Mouse (Mus musculus) hindbrain, embryonic 11.5 days (tissue): ENCODE measurements around the gene Cgref1. TPM values are rescaled to one million over a fixed set of nuclear protein-coding genes. Genes with fewer than 3 reads are reported as not detected.

Experiments
- ATAC-seq: fragments of 200-750 bp; cut with Nextera tagmentation; 2 replicates; pipeline ENCODE4 v1.8.0; 2017; ENCODE audit warnings: mild to moderate bottlenecking, moderate TSS enrichment, moderate library complexity; ENCODE audit not compliant: low FRiP score
- DNase-seq: peaks from one replicate; pipeline ENCODE4 v3.0.0-alpha.2; 2015; ENCODE audit warnings: low spot score
- H3K27ac ChIP-seq: fragments of 300-500 bp; sonication (generic); 2 replicates; pipeline ENCODE4 v1.5.1; 2014; ENCODE audit warnings: mild to moderate bottlenecking, low read depth, low read length
- H3K27me3 ChIP-seq: fragments of 300-500 bp; sonication (generic); 2 replicates; pipeline ENCODE4 v1.6.1; 2014; ENCODE audit warnings: mild to moderate bottlenecking, low read length, moderate library complexity, mixed read lengths; ENCODE audit not compliant: control insufficient read depth, insufficient read depth
- H3K36me3 ChIP-seq: fragments of 300-500 bp; sonication (generic); 2 replicates; pipeline ENCODE4 v1.6.1; 2014; ENCODE audit warnings: mild to moderate bottlenecking, low read length, moderate library complexity, mixed read lengths; ENCODE audit not compliant: control insufficient read depth, insufficient read depth
- H3K4me1 ChIP-seq: fragments of 300-500 bp; sonication (generic); replicated peaks from 2 replicates; pipeline ENCODE4 v1.6.1; 2014; ENCODE audit warnings: low read length, mixed read lengths; ENCODE audit not compliant: control insufficient read depth, insufficient read depth
- H3K4me2 ChIP-seq: fragments of 300-500 bp; sonication (generic); replicated peaks from 2 replicates; pipeline ENCODE4 v1.6.1; 2014; ENCODE audit warnings: mild to moderate bottlenecking, low read depth, low read length
- H3K4me3 ChIP-seq: fragments of 300-500 bp; sonication (generic); 2 replicates; pipeline ENCODE4 v1.5.1; 2014; ENCODE audit warnings: low read depth, low read length
- H3K9ac ChIP-seq: fragments of 300-500 bp; sonication (generic); 2 replicates; pipeline ENCODE4 v1.6.1; 2014; ENCODE audit warnings: low read depth, low read length
- H3K9me3 ChIP-seq: fragments of 300-500 bp; sonication (generic); 2 replicates; pipeline ENCODE4 v1.6.1; 2016; ENCODE audit warnings: low read length; ENCODE audit not compliant: control insufficient read depth
- WGBS: fragments of 180-500 bp; shearing (Covaris S2); extraction: QIAGEN DNeasy Blood & Tissue Kit; methylation state at CpG from one replicate; pipeline ENCODE4 v1.1.7; 2014; 5-methylcytosine and 5-hydroxymethylcytosine counted together
- polyA plus RNA-seq: library from polyadenylated mRNA; unstranded; fragments of >200 nt; fragmentation: Nextera tagmentation; extraction: Ambion mirVana; gene quantifications from 2 replicates; pipeline ENCODE4 v1.2.1, GENCODE M21; 2014

Cgref1 gene
- polyA plus RNA-seq, 1 experiment from 2014 or later, result 6.9 TPM

DNA sequence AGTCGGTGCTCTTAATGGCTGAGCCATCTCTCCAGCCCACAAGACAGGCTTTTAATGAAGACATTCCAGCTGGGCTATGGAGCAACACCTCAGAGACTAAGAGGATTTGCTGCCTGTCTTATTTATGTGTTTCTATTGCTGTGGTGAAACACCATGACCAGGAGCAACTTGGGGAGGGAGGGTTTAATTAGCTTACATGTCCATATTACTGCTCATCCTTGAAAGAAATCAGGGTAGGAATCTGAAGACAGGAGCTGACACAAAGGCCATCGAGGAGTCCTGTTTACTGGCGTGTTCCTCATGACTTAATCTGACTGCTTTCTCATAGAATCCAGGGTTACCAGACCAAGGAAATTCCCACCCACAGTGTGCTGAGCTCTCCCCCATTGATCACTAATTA lies 18.5 kb upstream of the Cgref1 start:
- no peaks in the 10 kb centered on the region for H3K9me3 ChIP-seq
- no peaks in the 10 kb centered on the region for H3K36me3 ChIP-seq
- H3K9ac ChIP-seq, result no peak overlapping the region
- ATAC-seq (no peak), DNase-seq (no peak)
- H3K27me3 ChIP-seq, result no peaks in the 10 kb centered on the region
- H3K4me3 ChIP-seq, result no peak overlapping the region
- no peak overlapping the region for H3K4me2 ChIP-seq
- peaks cover 3% of the 10 kb centered on the region; the same call in 1 of the 2 replicates for H3K4me1 ChIP-seq
- WGBS, result 73% methylated on average over 3 of the region's 3 CpGs
- H3K27ac ChIP-seq, result no peak overlapping the region

DNA sequence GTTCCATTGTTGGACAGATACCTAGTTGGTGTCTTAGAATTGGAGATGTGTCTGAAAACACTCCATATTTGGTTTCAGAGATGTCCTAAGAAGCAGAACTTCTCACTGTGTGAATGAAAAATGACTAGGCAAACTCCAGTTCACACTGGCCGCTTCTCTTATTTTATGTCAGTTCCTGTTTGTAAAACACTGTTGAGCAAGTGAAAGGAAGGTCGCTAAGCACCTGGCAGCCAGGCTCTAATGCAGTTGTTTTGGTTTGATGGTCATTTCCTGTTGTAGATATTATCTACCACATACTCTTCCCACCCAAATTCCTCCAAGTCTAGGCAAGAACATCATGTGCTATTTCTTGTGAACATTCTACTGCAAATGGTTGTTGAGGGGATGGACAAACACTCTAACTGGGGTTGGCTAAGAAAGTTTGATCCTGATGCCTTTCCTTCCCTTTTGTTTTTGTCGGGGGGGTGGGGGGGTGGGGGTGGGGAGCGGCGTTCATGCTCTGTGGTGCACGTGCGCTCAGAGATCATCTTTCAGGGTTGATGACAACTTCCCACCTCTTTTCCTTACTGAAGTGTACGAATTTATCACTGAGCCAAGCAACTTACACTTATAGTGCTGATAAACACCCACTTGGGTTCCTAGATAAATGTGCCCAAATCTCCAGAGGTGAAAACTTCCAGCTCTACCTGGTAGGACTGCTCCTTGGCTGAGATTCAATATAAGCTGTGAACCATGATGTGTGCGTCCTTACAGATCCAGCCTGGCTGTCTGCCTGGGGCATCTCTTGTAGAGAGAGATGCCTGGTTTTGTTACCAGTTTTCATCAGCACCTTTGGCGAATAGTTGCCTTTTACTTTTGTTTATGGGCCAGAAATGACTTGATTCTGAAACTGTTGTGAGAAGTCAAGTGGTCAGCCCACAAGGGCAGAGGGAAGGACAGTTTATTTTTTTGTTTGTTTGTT lies 16.4 kb upstream of the Cgref1 start:
- no peak overlapping the region for H3K27ac ChIP-seq
- H3K27me3 ChIP-seq, result no peaks in the 10 kb centered on the region
- 0 out of 2 replicates have a peak, but pooled peaks cover 2% of the 10 kb centered on the region for H3K36me3 ChIP-seq
- peaks cover 5% of the 10 kb centered on the region; the same call in 1 of the 2 replicates for H3K4me1 ChIP-seq
- H3K4me2 ChIP-seq, result no peak overlapping the region
- H3K9ac ChIP-seq, result no peak overlapping the region
- H3K9me3 ChIP-seq, result no peaks in the 10 kb centered on the region
- DNase-seq (no peak), ATAC-seq (no peak)
- H3K4me3 ChIP-seq, result no peak overlapping the region
- 83% methylated on average over 10 of the region's 10 CpGs for WGBS

GRCm38 (mm10) chr5:30960814-30961213 lies 15.4 kb upstream of the Cgref1 start:
- H3K27me3 ChIP-seq, result no peaks in the 10 kb centered on the region
- ATAC-seq, result no peak
- H3K9me3 ChIP-seq, result no peaks in the 10 kb centered on the region
- peaks cover 5% of the 10 kb centered on the region; the same call in 1 of the 2 replicates for H3K4me1 ChIP-seq
- 0 out of 2 replicates have a peak, but pooled peaks cover 4% of the 10 kb centered on the region for H3K36me3 ChIP-seq
- H3K27ac ChIP-seq, result no peak overlapping the region
- H3K9ac ChIP-seq, result no peak overlapping the region
- 86% methylated on average over 2 of the region's 2 CpGs for WGBS
- H3K4me3 ChIP-seq, result no peak overlapping the region
- H3K4me2 ChIP-seq, result peak overlapping the region; percentile 92; the same call in 1 of the 2 replicates
- no peak for DNase-seq

GRCm38 (mm10) chr5:30959966-30960501 lies 14.6 kb upstream of the Cgref1 start, which contains the start of gene Preb:
Gene Preb (minus strand): TSS chr5:30960361.
- Histone ChIP-seq H3K4me1 (peaks cover 5% of the 10 kb centered on the region; the same call in 1 of the 2 replicates), H3K4me2 (peak within 1 kb of the TSS; percentile 92), H3K4me3 (peak within 1 kb of the TSS; percentile 83), H3K9ac (peak within 1 kb of the TSS; percentile 92), H3K27me3 (no peaks in the 10 kb centered on the region), H3K36me3 (peaks cover 9% of the 10 kb centered on the region), H3K27ac (peak within 1 kb of the TSS; percentile 72), H3K9me3 (no peaks in the 10 kb centered on the region)
- DNase-seq, result peak; percentile 100
- peak; percentile 95 for ATAC-seq
- under 1% methylated on average over 54 of the region's 56 CpGs for WGBS

GRCm38 (mm10) chr5:30959198-30959854 lies 13.9 kb upstream of the Cgref1 start:
- H3K36me3 ChIP-seq, result peaks cover 13% of the 10 kb centered on the region
- peak overlapping the region; percentile 72 for H3K27ac ChIP-seq
- no peaks in the 10 kb centered on the region for H3K9me3 ChIP-seq
- ATAC-seq, result no peak; the same call in 1 of the 2 replicates
- H3K27me3 ChIP-seq, result no peaks in the 10 kb centered on the region
- no peak for DNase-seq
- peak overlapping the region; percentile 92 for H3K4me2 ChIP-seq
- H3K4me3 ChIP-seq, result peak overlapping the region; percentile 83
- WGBS, result 39% methylated on average over 19 of the region's 19 CpGs
- H3K4me1 ChIP-seq, result peaks cover 5% of the 10 kb centered on the region; the same call in 1 of the 2 replicates
- H3K9ac ChIP-seq, result peak overlapping the region; percentile 92

DNA sequence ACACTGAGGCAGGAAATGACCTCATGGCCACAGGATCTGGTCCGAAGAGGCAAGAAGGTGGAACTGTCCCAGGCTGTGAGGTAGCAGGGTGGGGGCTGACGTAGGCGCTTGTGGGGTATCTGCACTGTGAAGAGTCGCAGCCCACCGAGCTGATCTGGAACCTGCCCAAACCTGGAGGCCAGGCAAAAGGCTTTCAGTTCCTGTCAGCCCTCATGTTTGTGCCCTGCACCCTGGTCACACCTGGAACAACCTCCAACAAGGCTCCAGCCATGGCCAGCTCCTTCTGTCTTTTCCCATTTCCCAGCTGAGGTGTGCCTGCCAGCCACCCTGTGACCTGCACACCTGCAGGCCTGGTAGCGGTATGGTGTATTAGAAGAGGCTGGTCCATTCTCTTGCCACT lies 12.5 kb upstream of the Cgref1 start:
- no peaks in the 10 kb centered on the region for H3K27me3 ChIP-seq
- peaks cover 13% of the 10 kb centered on the region for H3K36me3 ChIP-seq
- no peak overlapping the region for H3K9ac ChIP-seq
- peaks cover 5% of the 10 kb centered on the region; the same call in 1 of the 2 replicates for H3K4me1 ChIP-seq
- H3K4me2 ChIP-seq, result no peak overlapping the region
- ATAC-seq (no peak), DNase-seq (no peak)
- 97% methylated on average over 6 of the region's 6 CpGs for WGBS
- H3K4me3 ChIP-seq, result no peak overlapping the region
- H3K9me3 ChIP-seq, result no peaks in the 10 kb centered on the region
- H3K27ac ChIP-seq, result no peak overlapping the region

DNA sequence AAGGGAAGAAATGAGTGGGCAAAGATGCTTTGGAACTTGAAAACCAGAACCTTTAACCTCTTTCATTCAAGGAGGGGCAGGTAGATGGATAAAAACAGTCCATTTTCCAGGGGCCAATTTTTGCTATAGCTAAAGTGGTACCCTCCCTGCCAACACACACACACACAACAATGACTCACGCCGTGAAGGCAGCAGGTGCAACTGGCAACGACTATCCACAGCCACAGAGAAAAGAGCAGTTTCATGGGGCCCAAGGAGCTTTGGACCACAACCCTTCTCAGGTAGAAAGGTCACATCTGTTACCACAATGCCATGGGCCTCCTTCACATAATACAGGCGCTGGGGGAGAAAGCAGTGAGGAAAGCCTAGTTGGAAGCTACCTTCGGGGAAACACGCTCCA lies 10.4 kb upstream of the Cgref1 start:
- DNase-seq, result no peak
- H3K36me3 ChIP-seq, result peaks cover 13% of the 10 kb centered on the region
- H3K27me3 ChIP-seq, result no peaks in the 10 kb centered on the region
- no peak overlapping the region for H3K27ac ChIP-seq
- no peak overlapping the region for H3K4me2 ChIP-seq
- no peak overlapping the region for H3K4me3 ChIP-seq
- peaks cover 5% of the 10 kb centered on the region; the same call in 1 of the 2 replicates for H3K4me1 ChIP-seq
- H3K9ac ChIP-seq, result no peak overlapping the region
- no peak for ATAC-seq
- 93% methylated on average over 6 of the region's 6 CpGs for WGBS
- no peaks in the 10 kb centered on the region for H3K9me3 ChIP-seq

GRCm38 (mm10) chr5:30954556-30954955 lies 9.2 kb upstream of the Cgref1 start:
- no peak overlapping the region for H3K4me2 ChIP-seq
- H3K27me3 ChIP-seq, result no peaks in the 10 kb centered on the region
- no peak for DNase-seq
- H3K9me3 ChIP-seq, result no peaks in the 10 kb centered on the region
- WGBS, result 94% methylated on average over 9 of the region's 9 CpGs
- no peak overlapping the region for H3K4me3 ChIP-seq
- ATAC-seq, result no peak
- no peak overlapping the region for H3K9ac ChIP-seq
- no peak overlapping the region for H3K27ac ChIP-seq
- peaks cover 5% of the 10 kb centered on the region; the same call in 1 of the 2 replicates for H3K4me1 ChIP-seq
- peaks cover 13% of the 10 kb centered on the region for H3K36me3 ChIP-seq
